Mouse (Mus musculus): Measurements from ENCODE around the gene Map3k14. TPM values are rescaled to one million over a fixed set of nuclear protein-coding genes. Genes with fewer than 3 reads are reported as not detected.
"Not testable (repeated sequence)": the region's sequence is repeated elsewhere in the genome, so short reads cannot be mapped to it uniquely, and the experiment has no call there.

Map3k14 gene
- total and polyA plus RNA-seq, 2 experiments from 2014 or later = 0.77 to 3.2 TPM

- H3K9me3 ChIP-seq (ENCODE audit: low read length) = no peaks in the 10 kb centered on the region
- H3K4me3 ChIP-seq (ENCODE audit: low read depth, low read length) = no peak overlapping the region
- peaks cover 3% of the 10 kb centered on the region; the same call in 1 of the 2 replicates for H3K27me3 ChIP-seq (ENCODE audit: insufficient read depth, low read length)
- no peaks in the 10 kb centered on the region for H3K36me3 ChIP-seq (ENCODE audit: insufficient read depth)
- DNase-seq = no peak
- no peak overlapping the region for H3K4me2 ChIP-seq (ENCODE audit: low read depth)
- H3K4me1 ChIP-seq (ENCODE audit: insufficient read depth) = no peaks in the 10 kb centered on the region
- no peak overlapping the region for H3K9ac ChIP-seq
- no peak for TF ChIP-seq CTCF (IDR thresholded peaks at IDR 0.05; ENCODE audit: low read depth)
- ATAC-seq = no peak
- 68% methylated on average over 10 of the region's 10 CpGs for WGBS
- no peak overlapping the region for H3K27ac ChIP-seq (ENCODE audit: low read depth, low read length)
These were observed 42.8 kb upstream of the Map3k14 start for GRCm38 (mm10) chr11:103309956-103310574.

GRCm38 (mm10) chr11:103307910-103308309 lies 40.6 kb upstream of the Map3k14 start:
- Histone ChIP-seq H3K27ac (ENCODE audit: low read depth, low read length) (no peak overlapping the region), H3K9me3 (ENCODE audit: low read length) (no peaks in the 10 kb centered on the region), H3K9ac (no peak overlapping the region), H3K27me3 (ENCODE audit: insufficient read depth, low read length) (peaks cover 3% of the 10 kb centered on the region; the same call in 1 of the 2 replicates), H3K4me1 (ENCODE audit: insufficient read depth) (no peaks in the 10 kb centered on the region), H3K4me3 (ENCODE audit: low read depth, low read length) (no peak overlapping the region), H3K4me2 (ENCODE audit: low read depth) (no peak overlapping the region), H3K36me3 (ENCODE audit: insufficient read depth) (no peaks in the 10 kb centered on the region)
- TF ChIP-seq CTCF (IDR thresholded peaks at IDR 0.05; ENCODE audit: low read depth) = no peak
- 72% methylated on average over 8 of the region's 8 CpGs for WGBS
- ATAC-seq = no peak
- DNase-seq = no peak

- TF ChIP-seq CTCF (IDR thresholded peaks at IDR 0.05; ENCODE audit: low read depth) = no peak
- H3K27ac ChIP-seq (ENCODE audit: low read depth, low read length) = no peak overlapping the region
- no peak overlapping the region for H3K4me2 ChIP-seq (ENCODE audit: low read depth)
- DNase-seq (no peak), ATAC-seq (no peak)
- H3K9me3 ChIP-seq (ENCODE audit: low read length) = no peaks in the 10 kb centered on the region
- no peak overlapping the region for H3K4me3 ChIP-seq (ENCODE audit: low read depth, low read length)
- no peaks in the 10 kb centered on the region for H3K27me3 ChIP-seq (ENCODE audit: insufficient read depth, low read length)
- H3K36me3 ChIP-seq (ENCODE audit: insufficient read depth) = no peaks in the 10 kb centered on the region
- 86% methylated on average over 9 of the region's 9 CpGs for WGBS
- no peak overlapping the region for H3K9ac ChIP-seq
- H3K4me1 ChIP-seq (ENCODE audit: insufficient read depth) = no peaks in the 10 kb centered on the region
These were observed 37.3 kb upstream of the Map3k14 start for GRCm38 (mm10) chr11:103304525-103304924.

- 0 out of 2 replicates have a peak, but pooled peaks cover 3% of the 10 kb centered on the region for H3K4me1 ChIP-seq (ENCODE audit: insufficient read depth)
- TF ChIP-seq CTCF (IDR thresholded peaks at IDR 0.05; ENCODE audit: low read depth) = no peak
- no peak overlapping the region for H3K9ac ChIP-seq
- no peaks in the 10 kb centered on the region for H3K9me3 ChIP-seq (ENCODE audit: low read length)
- DNase-seq (no peak), ATAC-seq (no peak)
- WGBS = 95% methylated on average over 7 of the region's 7 CpGs
- no peaks in the 10 kb centered on the region for H3K27me3 ChIP-seq (ENCODE audit: insufficient read depth, low read length)
- H3K4me2 ChIP-seq (ENCODE audit: low read depth) = no peak overlapping the region
- H3K27ac ChIP-seq (ENCODE audit: low read depth, low read length) = no peak overlapping the region
- H3K4me3 ChIP-seq (ENCODE audit: low read depth, low read length) = no peak overlapping the region
- no peaks in the 10 kb centered on the region for H3K36me3 ChIP-seq (ENCODE audit: insufficient read depth)
These were observed 27.5 kb upstream of the Map3k14 start for GRCm38 (mm10) chr11:103294772-103295171.

GRCm38 (mm10) chr11:103294066-103294465 lies 26.8 kb upstream of the Map3k14 start:
- no peaks in the 10 kb centered on the region for H3K9me3 ChIP-seq (ENCODE audit: low read length)
- no peak overlapping the region for H3K4me3 ChIP-seq (ENCODE audit: low read depth, low read length)
- no peaks in the 10 kb centered on the region for H3K36me3 ChIP-seq (ENCODE audit: insufficient read depth)
- H3K4me1 ChIP-seq (ENCODE audit: insufficient read depth) = 0 out of 2 replicates have a peak, but pooled peaks cover 3% of the 10 kb centered on the region
- no peak overlapping the region for H3K9ac ChIP-seq
- no peak for TF ChIP-seq CTCF (IDR thresholded peaks at IDR 0.05; ENCODE audit: low read depth)
- H3K27ac ChIP-seq (ENCODE audit: low read depth, low read length) = no peak overlapping the region
- no peaks in the 10 kb centered on the region for H3K27me3 ChIP-seq (ENCODE audit: insufficient read depth, low read length)
- DNase-seq (no peak), ATAC-seq (no peak)
- no peak overlapping the region for H3K4me2 ChIP-seq (ENCODE audit: low read depth)
- 91% methylated on average over 6 of the region's 6 CpGs for WGBS

- H3K9ac ChIP-seq = no peak overlapping the region
- no peaks in the 10 kb centered on the region for H3K9me3 ChIP-seq (ENCODE audit: low read length)
- no peak for TF ChIP-seq CTCF (IDR thresholded peaks at IDR 0.05; ENCODE audit: low read depth)
- ATAC-seq (no peak), DNase-seq (no peak)
- H3K27ac ChIP-seq (ENCODE audit: low read depth, low read length) = no peak overlapping the region
- H3K4me2 ChIP-seq (ENCODE audit: low read depth) = no peak overlapping the region
- 64% methylated on average over 5 of the region's 5 CpGs for WGBS
- H3K4me3 ChIP-seq (ENCODE audit: low read depth, low read length) = no peak overlapping the region
- H3K27me3 ChIP-seq (ENCODE audit: insufficient read depth, low read length) = no peaks in the 10 kb centered on the region
- 0 out of 2 replicates have a peak, but pooled peaks cover 3% of the 10 kb centered on the region for H3K4me1 ChIP-seq (ENCODE audit: insufficient read depth)
- H3K36me3 ChIP-seq (ENCODE audit: insufficient read depth) = no peaks in the 10 kb centered on the region
These were observed 25.6 kb upstream of the Map3k14 start for GRCm38 (mm10) chr11:103292890-103293287.

- Histone ChIP-seq H3K27ac (ENCODE audit: low read depth, low read length) (no peak overlapping the region), H3K36me3 (ENCODE audit: insufficient read depth) (no peaks in the 10 kb centered on the region), H3K4me2 (ENCODE audit: low read depth) (0 out of 2 replicates have a peak overlapping the region, but pooled peaks have one; percentile 13), H3K27me3 (ENCODE audit: insufficient read depth, low read length) (no peaks in the 10 kb centered on the region), H3K9me3 (ENCODE audit: low read length) (no peaks in the 10 kb centered on the region), H3K4me1 (ENCODE audit: insufficient read depth) (0 out of 2 replicates have a peak, but pooled peaks cover 3% of the 10 kb centered on the region), H3K4me3 (ENCODE audit: low read depth, low read length) (no peak overlapping the region), H3K9ac (no peak overlapping the region)
- no peak for DNase-seq
- TF ChIP-seq CTCF (IDR thresholded peaks at IDR 0.05; ENCODE audit: low read depth) = no peak
- 12% methylated on average over 14 of the region's 14 CpGs for WGBS
- peak; percentile 62 for ATAC-seq
These were observed 25.0 kb upstream of the Map3k14 start for GRCm38 (mm10) chr11:103292152-103292889.

- 92% methylated on average over 7 of the region's 7 CpGs for WGBS
- H3K36me3 ChIP-seq (ENCODE audit: insufficient read depth); H3K4me3 ChIP-seq (ENCODE audit: low read depth, low read length); H3K27me3 ChIP-seq (ENCODE audit: insufficient read depth, low read length); H3K9ac ChIP-seq; H3K4me2 ChIP-seq (ENCODE audit: low read depth); H3K4me1 ChIP-seq (ENCODE audit: insufficient read depth); DNase-seq; ATAC-seq; H3K9me3 ChIP-seq (ENCODE audit: low read length); H3K27ac ChIP-seq (ENCODE audit: low read depth, low read length): not testable (repeated sequence)
These were observed 23.6 kb upstream of the Map3k14 start for GRCm38 (mm10) chr11:103290841-103291240.

Data from forebrain, postnatal 0 days (tissue).